Mouse (Mus musculus) liver, adult 2 months (tissue): ENCODE measurements around the gene Tas2r119. TPM values are rescaled to one million over a fixed set of nuclear protein-coding genes. Genes with fewer than 3 reads are reported as not detected.

ENCODE experiments used
- DNase-seq: peaks from one replicate; pipeline ENCODE4 v3.0.0-alpha.2; 2011; ENCODE audit warnings: low read depth, low spot score; ENCODE audit errors: extremely low read depth
- H3K27ac ChIP-seq: fragments of 200-500 bp; replicated peaks from 2 replicates; pipeline ENCODE4 v1.5.1; 2012; ENCODE audit warnings: low read depth, mild to moderate bottlenecking, control low read depth, inconsistent platforms, low read length; ENCODE audit not compliant: insufficient read depth
- H3K27me3 ChIP-seq: fragments of 200-500 bp; 2 replicates; pipeline ENCODE4 v1.6.1; 2012; ENCODE audit warnings: mild to moderate bottlenecking, moderate library complexity, low read length, inconsistent platforms; ENCODE audit not compliant: control insufficient read depth, insufficient read depth
- H3K36me3 ChIP-seq: fragments of 200-500 bp; 2 replicates; pipeline ENCODE4 v1.6.1; 2012; ENCODE audit warnings: low read length, inconsistent platforms; ENCODE audit not compliant: control insufficient read depth, insufficient read depth
- H3K4me1 ChIP-seq: fragments of 200-500 bp; 2 replicates; pipeline ENCODE4 v1.6.1; 2011; ENCODE audit warnings: low read length; ENCODE audit not compliant: control insufficient read depth, insufficient read depth
- H3K4me3 ChIP-seq: fragments of 200-500 bp; 2 replicates; pipeline ENCODE4 v1.5.1; 2011; ENCODE audit warnings: low read depth, mild to moderate bottlenecking, control low read depth, low read length, moderate library complexity; ENCODE audit not compliant: insufficient read depth
- H3K79me2 ChIP-seq: fragments of 200-500 bp; 2 replicates; pipeline ENCODE4 v1.6.1; 2012; ENCODE audit warnings: inconsistent platforms, mild to moderate bottlenecking, low read length, moderate library complexity; ENCODE audit not compliant: control insufficient read depth, insufficient read depth
- H3K9ac ChIP-seq: fragments of 200-500 bp; 2 replicates; pipeline ENCODE4 v1.6.1; 2012; ENCODE audit warnings: low read depth, mild to moderate bottlenecking, control low read depth, inconsistent platforms, low read length
- CTCF ChIP-seq: fragments of 200-500 bp; IDR thresholded peaks from 2 replicates; pipeline ENCODE4 v1.5.1; 2011; ENCODE audit warnings: low read depth, low read length, control low read depth
- POLR2A ChIP-seq: fragments of 200-500 bp; IDR thresholded peaks from 2 replicates; pipeline ENCODE4 v1.6.1; 2011; ENCODE audit warnings: low read length, control low read depth; ENCODE audit not compliant: insufficient read depth; ENCODE audit errors: extremely low read depth
- WGBS: fragments of 180-500 bp; shearing (Covaris S2); methylation state at CpG from one replicate; pipeline ENCODE4 v1.1.7; 2018; 5-methylcytosine and 5-hydroxymethylcytosine counted together
- polyA plus RNA-seq: library from polyadenylated mRNA; depleted of rRNA; stranded (reverse); fragments of >200 nt; gene quantifications from 2 replicates; pipeline ENCODE4 v1.2.3, GENCODE M21; 2012; rRNA removed
- total RNA-seq: library from RNA; depleted of rRNA; stranded (reverse); fragments of >200 nt; gene quantifications from 2 replicates; pipeline ENCODE4 v1.2.3, GENCODE M21; 2014; rRNA removed

Tas2r119 gene
- total and polyA plus RNA-seq, 2 experiments: not detected

DNA sequence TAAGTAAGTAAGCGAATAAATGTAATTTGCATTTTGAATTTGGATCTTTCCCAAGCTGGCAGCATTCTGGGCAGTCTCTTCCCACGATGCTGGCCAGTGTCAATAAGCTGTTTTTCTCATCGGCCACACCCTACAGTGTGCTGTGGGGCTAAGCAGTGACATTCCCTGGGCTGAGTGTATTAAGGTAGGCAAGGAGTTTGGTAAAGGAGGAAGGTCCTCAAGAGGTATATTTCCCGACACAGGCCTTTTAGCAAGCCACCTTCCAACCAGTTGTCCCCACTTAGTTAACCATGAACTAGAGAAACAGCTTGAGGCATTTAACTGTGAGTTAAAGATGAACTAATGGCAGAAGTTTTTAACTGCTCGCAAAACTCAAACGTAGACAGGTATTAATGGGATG, 49.3 kb downstream of the Tas2r119 start:
- TF ChIP-seq POLR2A: no peak
- no peak for TF ChIP-seq CTCF
- DNase-seq: no peak
- no peaks in the 10 kb centered on the region for H3K36me3 ChIP-seq
- H3K4me3 ChIP-seq: no peak overlapping the region
- H3K9ac ChIP-seq: no peak overlapping the region
- 47% methylated on average over 6 of the region's 6 CpGs for WGBS
- no peak overlapping the region for H3K27ac ChIP-seq
- H3K27me3 ChIP-seq: no peaks in the 10 kb centered on the region
- H3K4me1 ChIP-seq: no peaks in the 10 kb centered on the region
- H3K79me2 ChIP-seq: no peaks in the 10 kb centered on the region

DNA sequence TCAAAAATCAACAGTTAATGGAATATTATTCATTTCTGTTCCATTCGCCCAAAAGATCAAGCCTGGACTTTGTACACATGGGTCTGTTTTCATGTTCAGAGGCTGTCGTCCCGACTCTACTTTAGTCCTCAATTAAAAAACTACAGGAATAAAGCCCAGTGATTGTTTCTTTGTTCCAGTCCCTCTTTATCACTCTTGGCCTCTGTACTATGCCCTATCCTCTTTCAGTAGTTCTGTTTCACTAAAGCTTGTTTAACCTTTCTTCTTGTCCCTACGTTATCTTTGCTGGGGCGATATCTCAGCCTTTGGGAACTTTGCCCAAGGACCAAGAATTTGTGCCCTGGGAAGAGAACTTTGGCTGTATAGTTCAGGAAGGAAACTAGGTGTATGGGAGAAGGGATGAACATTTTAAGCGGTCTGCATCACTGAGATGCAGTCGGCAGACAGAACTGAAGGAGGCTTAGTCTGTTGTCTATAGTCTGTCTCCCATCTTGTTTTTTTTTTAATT, 49.9 kb downstream of the Tas2r119 start:
- Histone ChIP-seq H3K27me3 (no peaks in the 10 kb centered on the region), H3K9ac (no peak overlapping the region), H3K27ac (no peak overlapping the region), H3K79me2 (no peaks in the 10 kb centered on the region), H3K4me1 (no peaks in the 10 kb centered on the region), H3K36me3 (no peaks in the 10 kb centered on the region), H3K4me3 (no peak overlapping the region)
- no peak for TF ChIP-seq POLR2A
- no peak for TF ChIP-seq CTCF
- WGBS: 54% methylated on average over 7 of the region's 7 CpGs
- DNase-seq: no peak

Other genes with a start within 250 kb of the Tas2r119 start
- 0.46 and 0.54 TPM in 2 replicates for gene Sema5a, start 67.5 kb downstream of the Tas2r119 start, total RNA-seq
- gene Sema5a, start 67.5 kb downstream of the Tas2r119 start, polyA plus RNA-seq: 0.14 and 0.22 TPM in 2 replicates